Mouse (Mus musculus) heart, adult 18-20 months (tissue): ENCODE measurements around the gene Slc5a2. TPM values are rescaled to one million over a fixed set of nuclear protein-coding genes. Genes with fewer than 3 reads are reported as not detected.

Experiments
- DNase-seq, 2 experiments: peaks; one replicate each; pipeline ENCODE4 v3.0.0; 2021 to 2022; ENCODE audit warnings: mixed read lengths in 1 of 2
- long read RNA-seq, 2 experiments: library from polyadenylated mRNA; stranded (forward); transcript quantifications; one replicate each; pipeline ENCODE4 v2.0.0; 2021
- total RNA-seq, 2 experiments: library from RNA; stranded (reverse); gene quantifications; 2 replicates each; pipeline ENCODE4 v1.2.3; 2021

Slc5a2 gene
- not detected for total RNA-seq
- long read RNA-seq, experiment 1, result 0 reads
- long read RNA-seq, experiment 2, result 0 reads

GRCm38 (mm10) chr7:128265411-128265810 lies at the start of gene Slc5a2:
Slc5a2 (plus strand) TSS chr7:128265657.
- DNase-seq, result no peak

GRCm38 (mm10) chr7:128219952-128220351 lies 45.5 kb upstream of the Slc5a2 start:
- DNase-seq, result no peak

GRCm38 (mm10) chr7:128220936-128221335 lies 44.5 kb upstream of the Slc5a2 start:
- no peak for DNase-seq

- DNase-seq, result no peak
Observed at GRCm38 (mm10) chr7:128231741-128232140, 33.7 kb upstream of the Slc5a2 start.

GRCm38 (mm10) chr7:128234796-128235195 lies 30.7 kb upstream of the Slc5a2 start:
- DNase-seq, result no peak

- DNase-seq, result no peak
Observed at GRCm38 (mm10) chr7:128235481-128235880, 30.0 kb upstream of the Slc5a2 start.

- no peak for DNase-seq
Observed at GRCm38 (mm10) chr7:128236426-128236825, 29.0 kb upstream of the Slc5a2 start.

- DNase-seq, result peak; percentile 88 to 92
Observed at GRCm38 (mm10) chr7:128236856-128237592, 28.4 kb upstream of the Slc5a2 start, which contains the start of gene Armc5. Armc5 (plus strand) TSS chr7:128237342.

- no peak for DNase-seq
Observed at GRCm38 (mm10) chr7:128237593-128237926, 27.9 kb upstream of the Slc5a2 start.

GRCm38 (mm10) chr7:128237927-128238778 lies 27.3 kb upstream of the Slc5a2 start, which contains the start of gene 9130023H24Rik:
9130023H24Rik (minus strand) TSS chr7:128238031.
- DNase-seq, result peak; percentile 99 to 100

- no peak for DNase-seq
Observed at GRCm38 (mm10) chr7:128238991-128239390, 26.5 kb upstream of the Slc5a2 start.

GRCm38 (mm10) chr7:128240131-128240784 lies 25.2 kb upstream of the Slc5a2 start:
- no peak for DNase-seq

- no peak for DNase-seq
Observed at GRCm38 (mm10) chr7:128242331-128242730, 23.1 kb upstream of the Slc5a2 start.

GRCm38 (mm10) chr7:128243921-128244320 lies 21.5 kb upstream of the Slc5a2 start:
- peak in 1 of 2 experiments; percentile 51 for DNase-seq

- no peak for DNase-seq
Observed at GRCm38 (mm10) chr7:128244410-128245025, 20.9 kb upstream of the Slc5a2 start.

- DNase-seq, result no peak
Observed at GRCm38 (mm10) chr7:128245547-128245946, 19.9 kb upstream of the Slc5a2 start.

- peak; percentile 81 to 82 for DNase-seq
Observed at GRCm38 (mm10) chr7:128246496-128247391, 18.7 kb upstream of the Slc5a2 start, which contains the start of gene Tgfb1i1. Tgfb1i1 (plus strand) TSS chr7:128246812.

GRCm38 (mm10) chr7:128247443-128247842 lies 18.0 kb upstream of the Slc5a2 start:
- peak; percentile 90 to 94 for DNase-seq

- DNase-seq, result no peak
Observed at GRCm38 (mm10) chr7:128248081-128249042, 17.1 kb upstream of the Slc5a2 start.

GRCm38 (mm10) chr7:128249998-128250397 lies 15.5 kb upstream of the Slc5a2 start:
- no peak for DNase-seq
